Mouse (Mus musculus): Measurements from ENCODE around the gene Cdyl.

Gene Cdyl

GRCm38 (mm10) chr13:35689560-35689959 is 29.9 kb downstream of the Cdyl start:
- DNase-seq (ENCODE audit: low spot score) = no peak

GRCm38 (mm10) chr13:35717658-35718057 is 58.0 kb downstream of the Cdyl start:
- no peak for DNase-seq (ENCODE audit: low spot score)

- no peak for DNase-seq (ENCODE audit: low spot score)
Observed at GRCm38 (mm10) chr13:35719581-35719980, 59.9 kb downstream of the Cdyl start.

- DNase-seq (ENCODE audit: low spot score) = no peak
Observed at GRCm38 (mm10) chr13:35723073-35723472, 63.4 kb downstream of the Cdyl start.

GRCm38 (mm10) chr13:35726025-35726424 is 66.4 kb downstream of the Cdyl start:
- no peak for DNase-seq (ENCODE audit: low spot score)

- no peak for DNase-seq (ENCODE audit: low spot score)
Observed at GRCm38 (mm10) chr13:35732131-35732530, 72.5 kb downstream of the Cdyl start.

- no peak for DNase-seq (ENCODE audit: low spot score)
Observed at GRCm38 (mm10) chr13:35732891-35733596, 73.4 kb downstream of the Cdyl start.

GRCm38 (mm10) chr13:35737565-35737964 is 77.9 kb downstream of the Cdyl start:
- no peak for DNase-seq (ENCODE audit: low spot score)

GRCm38 (mm10) chr13:35738210-35738609 is 78.6 kb downstream of the Cdyl start:
- no peak for DNase-seq (ENCODE audit: low spot score)

GRCm38 (mm10) chr13:35739473-35739872 is 79.8 kb downstream of the Cdyl start:
- no peak for DNase-seq (ENCODE audit: low spot score)

- DNase-seq (ENCODE audit: low spot score) = peak; percentile 25
Observed at GRCm38 (mm10) chr13:35740301-35741039, 80.8 kb downstream of the Cdyl start.

- peak; percentile 90 for DNase-seq (ENCODE audit: low spot score)
Observed at GRCm38 (mm10) chr13:35741040-35741619, 81.5 kb downstream of the Cdyl start.

GRCm38 (mm10) chr13:35741620-35742421 is 82.2 kb downstream of the Cdyl start:
- peak; percentile 70 for DNase-seq (ENCODE audit: low spot score)

- peak; percentile 3 for DNase-seq (ENCODE audit: low spot score)
Observed at GRCm38 (mm10) chr13:35742696-35743095, 83.1 kb downstream of the Cdyl start.

GRCm38 (mm10) chr13:35743196-35743595 is 83.6 kb downstream of the Cdyl start:
- no peak for DNase-seq (ENCODE audit: low spot score)

- no peak for DNase-seq (ENCODE audit: low spot score)
Observed at GRCm38 (mm10) chr13:35749194-35749593, 89.6 kb downstream of the Cdyl start.

GRCm38 (mm10) chr13:35749680-35750079 is 90.0 kb downstream of the Cdyl start:
- DNase-seq (ENCODE audit: low spot score) = no peak

- DNase-seq (ENCODE audit: low spot score) = no peak
Observed at GRCm38 (mm10) chr13:35752046-35752445, 92.4 kb downstream of the Cdyl start.

GRCm38 (mm10) chr13:35755002-35755401 is 95.4 kb downstream of the Cdyl start:
- no peak for DNase-seq (ENCODE audit: low spot score)

GRCm38 (mm10) chr13:35755655-35756283 is 96.1 kb downstream of the Cdyl start:
- no peak for DNase-seq (ENCODE audit: low spot score)

- DNase-seq (ENCODE audit: low spot score) = no peak
Observed at GRCm38 (mm10) chr13:35756393-35757338, 97.0 kb downstream of the Cdyl start.
